Mouse (Mus musculus) brain, embryonic 18.5 days (tissue): ENCODE results near the gene Tmcc3.
A peak's percentile ranks its signal among the peaks of the same experiment; 100 is the strongest.
"Not testable (repeated sequence)": the region's sequence is repeated elsewhere in the genome, so short reads cannot be mapped to it uniquely, and the experiment has no call there.

ENCODE experiments used
- DNase-seq: peaks from one replicate; pipeline ENCODE4 v3.0.0-alpha.2; 2012; ENCODE audit warnings: low read depth, low spot score

The Tmcc3 gene

DNA sequence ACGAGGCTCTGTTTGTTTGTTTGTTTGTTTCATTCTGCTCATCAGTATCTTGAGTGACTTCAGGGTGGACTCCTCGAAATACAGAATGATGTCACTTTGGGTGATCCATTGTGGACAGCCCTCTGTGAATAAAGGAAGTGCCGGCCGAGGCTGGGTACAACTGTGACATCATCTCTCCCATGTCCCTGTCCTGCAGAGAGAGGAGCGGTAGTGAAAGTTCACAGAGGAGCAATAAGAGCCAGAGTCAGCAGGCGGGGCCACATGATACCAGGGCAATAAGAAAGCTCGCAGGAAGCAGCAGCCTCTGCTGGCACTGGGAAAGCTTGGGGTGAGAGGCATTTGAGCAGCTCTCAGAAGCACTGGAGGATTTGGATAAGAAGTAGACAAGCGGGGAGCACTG lies 264.2 kb downstream of the Tmcc3 start:
- DNase-seq: no peak

DNA sequence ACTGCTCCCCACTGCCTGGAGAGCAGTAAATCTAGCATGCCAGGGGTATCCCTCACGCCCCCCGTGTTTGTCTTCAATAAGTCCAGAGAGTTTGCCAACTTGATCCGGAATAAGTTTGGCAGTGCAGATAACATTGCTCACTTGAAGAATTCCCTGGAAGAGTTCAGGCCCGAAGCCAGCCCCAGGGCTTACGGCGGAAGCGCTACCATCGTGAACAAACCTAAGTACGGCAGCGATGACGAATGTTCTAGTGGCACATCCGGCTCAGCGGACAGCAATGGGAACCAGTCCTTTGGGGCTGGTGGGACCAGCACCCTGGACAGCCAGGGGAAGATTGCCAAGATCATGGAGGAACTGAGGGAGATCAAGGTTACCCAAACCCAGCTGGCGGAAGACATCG lies 267.1 kb downstream of the Tmcc3 start:
- DNase-seq: no peak

DNA sequence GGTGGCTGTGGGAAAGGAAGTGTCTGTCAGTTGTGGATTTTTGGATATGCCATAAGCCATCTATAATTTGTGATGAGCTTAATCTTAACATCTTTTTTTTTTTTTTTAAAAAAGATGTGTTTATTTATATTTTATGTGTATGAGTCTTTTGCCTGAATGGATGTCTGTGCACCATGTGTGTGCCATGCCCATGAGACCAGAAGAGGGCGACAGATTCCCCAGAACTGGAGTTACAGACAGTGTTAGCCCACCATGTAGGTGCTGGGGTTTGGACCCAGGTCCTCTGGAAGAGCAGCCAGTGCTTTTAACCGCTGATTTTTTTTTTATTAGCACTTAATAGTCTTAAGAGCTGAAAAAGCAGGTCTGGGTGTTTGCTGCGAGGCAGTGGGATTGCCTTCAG lies 269.6 kb downstream of the Tmcc3 start:
- no peak for DNase-seq

DNA sequence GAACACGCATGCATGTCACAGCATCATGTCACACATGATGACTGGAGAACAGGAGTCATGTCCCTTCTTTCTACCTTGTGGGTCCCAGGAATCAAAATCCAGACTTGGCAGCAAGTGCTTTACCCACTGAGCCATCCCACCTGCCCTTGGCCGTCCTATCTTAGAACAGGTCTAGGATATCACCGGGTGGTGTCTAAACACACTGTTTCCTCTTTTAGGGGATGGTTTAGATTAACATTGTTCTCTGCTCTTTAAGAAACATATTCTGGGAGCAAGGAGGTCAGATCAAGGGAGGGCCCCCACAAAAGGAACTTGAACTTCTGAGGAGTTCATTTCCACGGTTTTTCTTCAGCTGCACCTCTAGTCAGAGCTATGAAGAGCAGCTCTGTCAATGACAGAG lies 272.0 kb downstream of the Tmcc3 start:
- no peak for DNase-seq

DNA sequence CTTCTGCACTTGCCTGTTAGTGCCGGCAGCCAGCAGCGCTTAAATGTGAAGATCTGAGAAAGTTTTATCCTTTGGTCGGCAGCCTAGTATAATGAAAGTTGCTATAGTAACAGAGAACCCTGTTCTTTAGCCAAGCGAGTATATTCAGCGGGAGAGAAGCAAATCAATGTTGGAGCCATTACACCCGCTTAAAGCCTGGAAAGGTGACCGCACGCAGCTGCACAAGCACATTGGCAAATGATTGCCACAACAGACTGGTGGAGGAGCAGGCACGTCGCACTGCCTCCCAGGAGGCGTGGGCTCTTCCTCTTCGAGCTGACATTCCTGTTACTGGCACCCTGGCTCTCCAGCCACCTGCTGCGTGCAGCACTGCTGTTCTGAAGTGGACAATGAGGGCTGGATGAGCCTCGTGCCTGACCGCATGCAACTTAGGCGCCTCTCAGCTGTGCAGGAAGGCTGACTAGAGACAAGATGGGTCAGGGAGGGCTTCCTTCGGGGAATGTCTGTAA lies 273.2 kb downstream of the Tmcc3 start:
- peak; percentile 58 for DNase-seq

DNA sequence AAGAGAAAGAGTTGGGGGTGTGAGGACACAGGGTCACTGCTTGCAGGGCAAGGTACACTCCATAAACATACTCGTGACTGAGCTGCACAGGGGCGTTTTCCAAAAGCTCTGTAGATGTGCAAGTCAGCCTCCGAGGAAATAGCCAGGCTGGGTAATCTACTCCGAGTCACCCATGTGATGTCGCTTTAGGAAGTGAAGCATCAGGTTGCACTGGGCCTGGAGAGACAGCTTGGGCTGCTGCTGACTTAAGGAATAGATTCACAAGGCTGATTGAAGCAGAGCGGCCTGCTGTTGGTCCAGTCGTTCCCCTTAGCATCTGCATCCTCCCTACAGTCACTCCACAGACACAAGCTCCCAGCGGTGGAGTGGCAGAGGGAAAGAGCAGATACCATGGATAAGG lies 274.1 kb downstream of the Tmcc3 start:
- DNase-seq: no peak

DNA sequence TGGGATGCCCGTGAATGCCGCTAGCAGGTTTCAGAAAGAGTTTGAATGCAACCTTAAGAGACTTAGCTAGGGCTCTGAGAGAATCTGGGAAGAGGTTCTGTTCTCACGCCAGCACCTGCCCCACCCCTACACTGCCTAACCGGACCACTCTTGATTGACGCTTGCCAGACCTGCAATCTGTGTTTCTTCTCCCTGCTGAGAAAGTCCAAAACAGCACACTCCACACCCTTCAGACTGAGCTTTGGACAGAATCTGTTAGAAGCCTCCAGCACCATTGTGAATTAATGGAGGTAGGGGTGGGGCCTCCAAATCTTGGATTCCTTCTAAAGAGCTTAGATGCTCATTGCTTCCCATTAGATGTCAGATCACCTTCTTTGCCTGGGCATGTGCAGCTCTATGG lies 277.2 kb downstream of the Tmcc3 start:
- no peak for DNase-seq

DNA sequence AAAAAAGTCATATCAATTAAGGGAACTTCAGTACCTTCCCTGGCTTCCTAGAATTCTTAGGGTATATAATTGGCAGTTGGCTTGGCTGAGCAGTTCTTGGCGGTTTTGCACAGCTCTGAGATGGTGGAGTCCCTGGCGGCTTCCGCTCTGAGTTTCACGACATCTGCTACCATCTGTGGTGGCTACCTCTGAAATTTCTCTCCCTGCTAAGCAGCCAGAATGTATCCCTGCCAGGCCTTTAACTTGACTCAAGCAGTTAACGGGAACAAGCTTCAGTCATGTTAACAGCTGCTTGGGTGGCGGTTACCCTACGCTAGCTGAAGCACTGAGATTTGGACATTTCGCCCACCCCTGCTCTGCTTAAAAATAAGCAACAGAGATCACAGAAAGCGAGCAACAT lies 284.0 kb downstream of the Tmcc3 start:
- peak; percentile 58 for DNase-seq

DNA sequence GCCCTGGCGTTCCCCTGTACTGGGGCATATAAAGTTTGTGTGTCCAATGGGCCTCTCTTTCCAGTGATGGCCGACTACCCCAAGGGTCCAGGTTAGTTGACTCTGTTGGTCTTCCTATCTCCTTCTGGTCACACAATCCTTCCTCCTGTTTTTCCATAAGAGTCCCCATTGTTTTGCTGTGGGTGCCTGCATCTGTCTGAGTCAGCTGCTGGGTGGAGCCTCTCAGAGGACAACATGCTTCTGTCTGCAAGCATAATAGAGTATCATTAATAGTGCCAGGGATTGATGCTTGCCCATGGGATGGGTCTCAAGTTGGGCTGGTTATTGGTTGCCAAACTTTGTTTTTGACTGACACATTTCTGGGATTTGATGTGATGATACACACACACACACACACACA lies 288.1 kb downstream of the Tmcc3 start:
- not testable (repeated sequence) for DNase-seq

DNA sequence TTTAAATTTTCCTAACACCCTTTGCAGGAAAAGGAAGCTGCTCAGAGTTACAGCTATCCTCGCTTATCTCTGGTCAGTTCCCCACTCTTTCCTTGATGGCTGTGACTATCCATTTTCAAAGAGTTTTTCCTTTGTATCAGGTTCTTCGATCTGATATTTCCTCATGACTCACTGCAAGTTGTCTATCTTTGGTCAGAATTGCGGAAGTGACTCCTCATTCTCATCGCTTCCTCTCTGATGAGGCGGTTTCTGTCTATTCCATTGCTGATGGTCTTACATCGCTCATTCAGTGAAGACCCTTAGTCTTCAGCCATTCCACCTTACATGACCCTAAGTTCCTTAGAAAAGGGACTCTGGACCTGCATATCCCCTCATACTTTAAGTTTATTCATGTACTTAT lies 289.3 kb downstream of the Tmcc3 start:
- DNase-seq: no peak

DNA sequence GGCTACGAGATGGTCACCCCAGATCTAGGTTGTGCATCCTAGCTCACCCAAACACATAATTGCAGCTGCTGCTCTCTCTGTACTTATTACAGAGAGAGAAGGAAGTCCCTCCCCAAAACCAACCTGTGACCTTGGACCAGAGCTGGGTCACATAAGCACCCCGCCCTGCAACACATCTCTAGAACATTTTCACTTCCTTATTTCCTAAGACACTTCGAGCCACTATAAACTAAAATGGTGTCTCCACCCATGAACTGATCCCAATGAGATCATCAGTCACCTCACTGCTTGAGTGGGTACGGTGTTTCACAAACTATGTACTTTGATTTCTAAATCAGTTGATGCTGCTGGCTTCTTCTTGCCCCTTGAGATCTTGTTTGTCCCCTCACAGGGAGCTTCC lies 293.7 kb downstream of the Tmcc3 start:
- no peak for DNase-seq

DNA sequence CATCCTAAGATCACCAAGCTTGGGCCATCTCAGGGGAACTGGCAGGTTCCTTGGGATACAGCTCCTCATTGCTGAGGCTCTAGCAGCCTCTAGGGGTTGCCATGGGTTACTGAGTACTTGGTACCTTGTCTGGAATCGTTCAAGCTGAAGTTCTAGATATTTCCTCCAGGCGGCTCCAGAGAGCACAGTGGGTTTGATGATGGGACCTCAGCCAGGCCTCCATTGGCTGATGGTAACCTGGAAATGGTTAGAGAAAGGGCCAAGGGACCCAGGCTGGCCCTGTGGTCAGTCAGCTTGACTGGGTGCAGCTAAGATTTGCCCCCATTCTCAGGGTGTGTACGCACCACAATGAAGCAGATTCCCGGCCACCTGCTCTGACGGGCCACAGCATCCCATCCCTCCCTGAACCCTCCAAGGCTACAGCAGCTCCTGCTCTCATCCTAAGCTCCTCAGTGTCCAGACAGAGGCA lies 297.6 kb downstream of the Tmcc3 start:
- no peak for DNase-seq

DNA sequence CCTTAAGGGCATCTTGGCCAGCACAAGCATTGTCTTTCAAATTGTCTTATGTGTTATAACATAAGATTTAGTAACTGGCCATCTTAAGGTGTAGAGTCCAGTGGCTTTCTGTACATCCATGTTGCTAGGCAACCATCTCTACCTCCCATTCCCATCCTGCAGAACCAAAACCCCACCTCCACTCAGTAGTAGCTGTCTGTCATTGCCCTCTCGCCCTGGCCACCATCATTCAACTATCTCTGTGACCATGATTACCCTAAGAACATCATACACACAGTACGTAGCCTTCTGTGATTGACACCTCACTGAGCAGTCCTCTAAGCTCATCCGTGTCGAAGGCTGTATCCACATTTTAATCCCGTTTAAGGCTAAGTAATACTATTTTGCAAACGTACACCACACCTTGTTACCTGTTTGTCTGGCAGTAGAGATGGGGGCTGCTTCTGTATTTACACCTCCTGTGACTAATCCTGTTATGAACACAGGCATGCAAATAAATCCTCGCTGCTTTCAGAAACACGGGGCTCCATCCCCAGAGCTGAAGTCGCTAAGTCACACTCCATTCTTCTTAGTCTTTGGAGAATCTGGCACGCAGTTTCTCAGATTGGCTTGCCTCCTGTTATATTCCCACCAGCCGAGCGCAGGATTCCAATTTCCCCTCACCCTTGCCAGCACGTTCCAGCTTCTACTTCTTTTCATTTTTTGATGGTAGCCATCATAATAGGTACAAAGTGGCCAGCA lies 299.6 kb downstream of the Tmcc3 start:
- no peak for DNase-seq

DNA sequence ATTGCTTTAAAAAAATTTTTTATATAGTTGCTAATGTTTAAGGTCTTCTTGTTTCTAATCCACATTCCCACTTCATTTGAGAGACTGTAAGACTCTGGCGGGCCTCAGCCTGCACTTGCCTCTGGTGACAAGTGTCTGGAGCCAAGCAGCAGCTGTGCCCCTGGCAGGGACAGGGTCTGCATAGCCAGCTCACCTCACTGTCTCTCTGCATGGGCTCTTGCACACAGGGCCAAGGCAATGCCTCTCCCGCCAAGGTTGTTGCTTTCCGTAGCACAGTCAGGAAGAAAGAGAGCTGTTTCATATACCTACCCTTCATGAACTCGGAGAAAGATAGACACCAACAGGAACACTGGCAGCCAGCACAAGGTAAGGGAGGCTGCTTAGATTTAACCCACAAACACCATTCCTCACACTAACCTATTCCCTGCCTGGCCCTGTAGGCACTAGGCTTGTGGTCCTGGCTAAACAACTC lies 300.3 kb downstream of the Tmcc3 start:
- DNase-seq: no peak

DNA sequence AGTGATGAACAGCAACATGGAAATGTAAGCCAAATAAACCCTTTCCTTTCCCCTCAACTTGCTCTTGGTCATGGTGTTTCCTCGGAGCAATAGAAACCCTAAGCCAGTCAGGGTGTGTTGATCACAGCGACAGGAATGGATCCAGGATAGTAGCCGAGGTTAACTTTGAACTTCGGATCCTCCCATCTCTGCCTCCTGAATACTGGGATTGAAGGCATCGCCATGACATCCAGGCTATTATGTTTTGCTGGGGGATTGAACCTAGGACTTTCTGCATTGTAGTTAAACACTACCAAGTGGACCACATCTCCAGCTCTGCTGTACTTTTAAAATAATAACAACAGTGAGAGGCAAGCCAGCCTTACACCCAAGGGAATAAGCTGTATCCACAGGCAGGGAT lies 307.8 kb downstream of the Tmcc3 start:
- DNase-seq: no peak

DNA sequence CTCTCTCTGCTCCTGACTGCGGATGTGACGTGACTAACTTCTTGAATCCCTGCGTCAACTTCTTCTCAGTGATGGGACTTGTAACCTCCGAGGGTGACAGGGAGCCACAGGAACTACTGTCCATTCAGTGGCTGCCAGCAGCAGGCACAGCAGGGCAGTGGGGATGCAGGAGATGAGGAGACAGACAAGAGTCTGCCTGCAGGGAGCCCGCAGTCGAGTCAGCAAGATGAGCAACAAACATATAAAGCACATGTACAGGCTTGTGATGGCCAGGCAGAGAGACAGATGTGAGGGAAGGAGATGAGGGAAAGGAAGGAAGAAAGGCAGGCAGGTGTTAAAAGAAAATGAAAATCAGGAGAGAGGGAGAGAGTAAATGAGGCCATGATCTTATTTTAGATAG lies 308.8 kb downstream of the Tmcc3 start:
- DNase-seq: no peak

DNA sequence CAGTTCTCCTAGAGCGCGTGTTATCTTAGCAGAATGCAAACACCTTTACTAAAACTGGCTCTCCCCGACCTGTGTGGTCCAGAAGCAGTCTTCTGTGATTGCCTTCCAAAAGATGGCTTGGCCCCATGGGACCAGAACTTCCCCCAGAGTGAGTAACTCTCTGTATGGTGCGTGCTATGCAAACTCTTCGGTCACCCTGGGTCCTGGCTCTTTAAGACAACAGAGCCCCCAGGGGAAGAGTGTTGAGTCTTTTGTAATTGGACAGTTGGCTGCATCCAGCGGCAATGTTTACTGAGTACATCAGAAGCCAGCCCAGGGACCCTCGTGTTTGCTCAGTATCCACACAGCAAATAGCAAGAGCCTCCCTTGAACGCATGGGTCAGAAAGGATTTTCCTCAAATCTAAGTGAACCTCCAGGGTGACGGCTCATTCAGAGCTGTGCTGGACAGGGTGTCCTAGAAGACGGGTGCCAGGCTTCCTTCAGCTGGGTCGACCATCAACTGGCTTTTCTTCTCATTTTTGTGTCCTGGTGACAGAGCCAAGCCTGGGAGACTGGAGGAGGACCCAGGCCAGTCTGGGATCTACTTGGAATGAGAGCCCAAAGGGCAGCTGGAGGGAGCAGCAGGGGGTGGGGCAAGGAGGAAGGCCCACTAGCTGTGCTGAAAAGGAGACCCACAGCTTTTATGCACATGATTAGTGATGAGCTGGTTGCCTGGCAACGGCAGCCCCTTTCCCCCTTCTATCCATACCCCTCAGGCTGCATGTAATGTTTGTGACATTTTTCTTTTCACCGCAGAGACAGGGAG lies 309.9 kb downstream of the Tmcc3 start:
- DNase-seq: peak; percentile 54

DNA sequence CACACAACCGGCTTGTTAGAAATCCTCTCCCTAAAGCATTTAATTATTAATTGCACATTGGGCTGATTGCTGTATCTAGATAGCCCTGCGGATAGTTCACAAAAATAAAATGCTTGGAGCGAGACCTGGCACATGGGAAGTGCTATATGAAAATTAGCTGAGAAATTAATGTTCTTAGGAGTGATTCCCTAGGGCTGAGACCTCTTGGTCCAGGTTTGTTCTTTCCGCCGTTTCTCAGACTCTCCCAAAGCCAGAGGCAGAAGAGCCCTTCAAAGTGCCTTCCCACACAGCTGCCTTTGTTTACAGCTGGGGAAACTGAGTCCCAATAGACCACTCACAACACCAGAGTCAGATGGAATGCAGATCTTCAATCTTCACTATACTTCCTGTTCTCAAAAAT lies 310.5 kb downstream of the Tmcc3 start:
- no peak for DNase-seq

DNA sequence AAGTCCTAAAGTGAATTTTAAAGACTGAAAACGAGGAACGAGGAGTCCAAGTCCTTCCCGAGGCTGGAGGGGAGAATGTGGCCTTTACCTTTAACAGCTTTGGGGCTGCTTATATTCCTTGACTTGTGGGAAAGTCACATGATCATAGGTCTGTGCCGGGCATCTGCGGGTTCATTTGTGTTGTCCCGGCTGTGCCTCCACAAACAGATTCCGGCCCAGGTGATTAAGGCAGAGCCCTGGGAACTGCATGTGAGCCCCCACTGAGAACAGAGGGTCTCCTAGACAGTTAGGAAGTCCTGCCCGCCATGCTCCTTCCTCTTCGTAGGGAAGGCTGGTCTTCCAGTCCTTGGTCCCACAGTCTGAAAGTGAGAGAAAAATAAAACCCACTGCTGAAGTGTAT lies 311.1 kb downstream of the Tmcc3 start:
- no peak for DNase-seq

DNA sequence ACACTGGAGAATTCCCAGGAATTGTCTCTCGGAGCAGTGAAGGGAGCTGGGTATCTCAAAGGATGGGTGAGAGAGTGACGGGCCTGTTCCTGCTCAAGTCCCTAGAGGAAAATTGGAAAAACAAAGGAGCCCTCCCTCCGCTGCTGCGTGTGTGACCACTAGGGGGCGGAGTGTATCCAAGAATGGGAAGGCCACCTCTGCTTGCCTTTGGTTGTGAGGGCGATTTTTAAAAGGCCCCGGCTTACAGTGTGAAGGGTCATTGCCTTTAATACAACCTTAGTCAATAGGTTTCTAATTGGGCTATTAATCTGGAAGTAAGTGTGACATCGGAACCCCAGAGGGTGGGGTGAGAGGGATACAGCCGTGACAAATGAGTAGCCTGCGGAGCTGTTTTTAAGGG lies 311.9 kb downstream of the Tmcc3 start:
- peak; percentile 67 for DNase-seq

DNA sequence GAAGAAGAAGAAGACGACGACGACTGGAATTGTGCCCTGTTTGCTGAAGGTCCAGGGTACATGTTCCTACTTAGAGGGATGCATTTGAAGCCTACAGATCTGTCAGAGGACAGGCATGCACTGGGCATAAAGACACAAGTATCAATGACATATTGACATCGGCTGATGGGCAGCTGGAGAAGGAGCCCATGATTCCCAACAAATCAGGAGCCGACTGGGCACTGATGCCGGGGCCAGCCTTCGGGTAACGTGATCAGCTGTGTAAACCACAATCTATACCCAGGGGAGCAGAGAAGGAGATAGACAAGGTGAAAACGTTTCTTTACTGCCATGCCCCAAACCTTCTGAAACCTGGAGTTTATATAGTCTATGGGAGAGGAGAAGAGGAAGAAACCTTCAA lies 313.3 kb downstream of the Tmcc3 start:
- DNase-seq: no peak

DNA sequence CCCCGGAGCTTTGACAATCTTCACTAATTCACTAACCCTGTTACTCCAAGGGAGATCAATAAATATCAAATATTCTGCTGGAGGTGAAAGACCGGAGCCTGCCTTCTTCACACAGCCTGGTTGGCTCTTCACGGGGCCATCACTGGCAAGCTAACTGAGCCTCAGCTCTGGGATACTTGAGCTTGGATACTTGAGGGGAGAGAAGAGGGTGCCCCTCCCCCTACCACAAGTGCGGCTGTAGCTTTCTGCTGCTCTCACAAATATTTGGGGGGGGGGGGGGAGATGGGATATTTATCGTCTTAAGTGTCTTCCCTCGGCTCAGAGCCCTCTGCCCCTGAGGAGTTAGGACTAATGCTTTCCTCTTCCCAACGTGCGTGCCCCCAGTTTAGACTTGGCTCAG lies 313.9 kb downstream of the Tmcc3 start:
- no peak for DNase-seq

DNA sequence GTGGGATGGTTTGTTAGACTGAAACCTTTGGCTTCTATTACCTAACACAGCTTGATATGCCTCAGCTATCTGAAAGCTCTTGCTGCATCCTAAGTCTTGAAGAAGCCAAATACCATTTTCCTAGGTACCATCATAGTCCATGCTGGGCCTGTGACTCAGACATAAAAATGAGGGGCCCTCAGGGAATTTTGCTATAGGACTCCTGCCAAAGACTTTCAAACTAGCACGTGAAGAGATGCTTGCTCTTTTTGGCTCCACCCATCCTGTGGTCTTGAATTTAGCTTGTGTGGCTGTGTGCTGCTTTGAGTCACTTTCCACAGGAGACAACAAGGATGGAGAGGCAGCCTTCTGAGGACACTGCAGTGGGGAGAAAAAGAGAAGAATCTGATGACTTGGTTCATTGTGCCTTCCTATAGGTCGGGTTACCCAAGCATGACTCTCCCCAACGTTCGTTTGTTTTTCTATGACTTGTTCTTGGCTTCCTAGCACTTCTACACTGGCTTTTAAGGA lies 319.1 kb downstream of the Tmcc3 start:
- DNase-seq: no peak
